Mouse (Mus musculus): ENCODE measurements around the gene Tmem229b. TPM values are rescaled to one million over a fixed set of nuclear protein-coding genes. Genes with fewer than 3 reads are reported as not detected.

Tmem229b gene
- total and polyA plus RNA-seq, 2 experiments from 2014 or later, result 63.2 to 214 TPM

DNA sequence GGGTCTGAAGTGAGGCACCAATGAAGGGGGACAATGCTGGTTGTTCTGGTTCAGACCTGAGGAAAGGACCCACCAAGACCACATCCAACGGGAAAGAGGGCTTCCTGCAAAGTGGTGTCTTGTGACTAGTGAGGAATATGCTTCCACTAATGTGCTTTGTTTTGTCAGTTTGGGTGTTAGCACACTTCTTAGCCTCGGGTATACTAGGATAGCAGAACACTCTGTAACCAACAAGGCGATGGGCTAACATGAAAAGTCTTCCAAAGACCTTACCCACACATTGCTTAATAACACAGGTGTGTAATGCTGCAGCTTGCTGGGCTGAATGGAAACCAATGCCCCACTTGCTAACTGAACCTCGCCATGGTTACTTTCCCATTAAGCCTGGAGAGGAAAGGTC, 51.0 kb downstream of the Tmem229b start:
- TF ChIP-seq CTCF (IDR thresholded peaks at IDR 0.05), result no peak
- 85% methylated on average over 4 of the region's 4 CpGs for WGBS

DNA sequence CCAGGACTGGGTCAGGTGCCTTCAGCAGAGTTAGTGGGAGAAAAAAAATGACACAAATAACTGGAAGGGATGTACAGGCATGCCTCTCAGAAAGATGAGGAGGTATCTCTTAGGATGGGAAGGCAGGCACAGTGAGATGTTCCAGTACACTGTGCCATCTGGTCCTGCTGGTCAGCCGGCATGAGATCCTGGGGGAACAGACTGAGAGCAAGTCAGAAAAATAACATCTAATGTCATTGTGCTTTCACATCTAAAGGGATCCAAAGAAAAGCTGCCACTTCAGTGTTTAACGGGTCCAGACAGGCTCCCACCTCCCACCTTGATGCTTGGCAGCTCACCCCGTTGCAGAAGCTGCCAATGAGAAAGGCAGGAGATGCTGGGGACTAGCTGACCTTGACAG, 54.9 kb downstream of the Tmem229b start:
- Histone ChIP-seq H3K9ac (replicated peaks; ENCODE audit: low read length, poor library complexity, severe bottlenecking) (no peak overlapping the region), H3K27me3 (ENCODE audit: insufficient read depth, low read length) (no peaks in the 10 kb centered on the region), H3K27ac (ENCODE audit: low read depth, low read length) (no peak overlapping the region), H3K9me3 (ENCODE audit: low read length) (0 out of 2 replicates have a peak, but pooled peaks cover 4% of the 10 kb centered on the region), H3K4me2 (ENCODE audit: low read depth, low read length, poor library complexity, severe bottlenecking) (no peak overlapping the region), H3K4me3 (ENCODE audit: low read depth, low read length) (no peak overlapping the region), H3K4me1 (ENCODE audit: insufficient read depth, low read length) (no peaks in the 10 kb centered on the region), H3K36me3 (ENCODE audit: insufficient read depth, low read length) (no peaks in the 10 kb centered on the region)
- TF ChIP-seq CTCF (IDR thresholded peaks at IDR 0.05), result no peak
- 45% methylated on average over 3 of the region's 3 CpGs for WGBS
- ATAC-seq (ENCODE audit: low FRiP score) (no peak; the same call in 1 of the 2 replicates), DNase-seq (ENCODE audit: low spot score) (peak; percentile 57)

More for the DNA sequence above, 51.0 kb downstream of the Tmem229b start:
- H3K4me3 ChIP-seq (ENCODE audit: low read depth, low read length), result no peak overlapping the region
- no peaks in the 10 kb centered on the region for H3K4me1 ChIP-seq (ENCODE audit: insufficient read depth, low read length)
- H3K27ac ChIP-seq (ENCODE audit: low read depth, low read length), result no peak overlapping the region
- no peak for ATAC-seq (ENCODE audit: low FRiP score)
- no peaks in the 10 kb centered on the region for H3K27me3 ChIP-seq (ENCODE audit: insufficient read depth, low read length)
- H3K9ac ChIP-seq (replicated peaks; ENCODE audit: low read length, poor library complexity, severe bottlenecking), result no peak overlapping the region
- H3K4me2 ChIP-seq (ENCODE audit: low read depth, low read length, poor library complexity, severe bottlenecking), result no peak overlapping the region
- no peak for DNase-seq (ENCODE audit: low spot score)
- H3K9me3 ChIP-seq (ENCODE audit: low read length), result 0 out of 2 replicates have a peak, but pooled peaks cover 4% of the 10 kb centered on the region
- H3K36me3 ChIP-seq (ENCODE audit: insufficient read depth, low read length), result peaks cover 11% of the 10 kb centered on the region

- Histone ChIP-seq H3K4me1 (ENCODE audit: insufficient read depth, low read length) (no peaks in the 10 kb centered on the region), H3K27ac (ENCODE audit: low read depth, low read length) (no peak overlapping the region), H3K27me3 (ENCODE audit: insufficient read depth, low read length) (no peaks in the 10 kb centered on the region), H3K36me3 (ENCODE audit: insufficient read depth, low read length) (no peaks in the 10 kb centered on the region), H3K9ac (replicated peaks; ENCODE audit: low read length, poor library complexity, severe bottlenecking) (no peak overlapping the region), H3K9me3 (ENCODE audit: low read length) (0 out of 2 replicates have a peak, but pooled peaks cover 4% of the 10 kb centered on the region), H3K4me2 (ENCODE audit: low read depth, low read length, poor library complexity, severe bottlenecking) (no peak overlapping the region), H3K4me3 (ENCODE audit: low read depth, low read length) (no peak overlapping the region)
- ATAC-seq (ENCODE audit: low FRiP score) (no peak), DNase-seq (ENCODE audit: low spot score) (peak; percentile 19)
- TF ChIP-seq CTCF (IDR thresholded peaks at IDR 0.05), result no peak
- 65% methylated on average over 11 of the region's 11 CpGs for WGBS
These were observed 55.4 kb downstream of the Tmem229b start for GRCm38 (mm10) chr12:78952053-78952452.

DNA sequence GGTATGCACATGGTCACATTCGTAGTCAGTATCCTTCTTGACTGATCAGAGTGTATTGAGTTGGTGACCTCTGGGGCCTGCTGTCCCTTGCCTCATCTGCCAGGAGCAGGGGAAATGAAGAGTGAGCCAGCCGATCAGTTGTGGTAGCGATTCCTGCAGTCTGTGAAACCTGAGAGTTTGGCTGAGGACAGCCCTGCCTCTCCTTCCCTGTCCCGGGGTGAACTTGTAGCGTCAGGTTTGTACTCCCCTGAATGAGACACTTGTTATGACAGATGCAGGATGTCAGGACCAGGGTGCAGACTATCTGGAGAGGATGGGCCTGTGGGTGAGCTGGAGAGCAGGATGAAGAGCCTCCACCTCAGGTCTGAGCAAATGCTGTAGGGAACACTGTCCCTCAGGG, 59.8 kb downstream of the Tmem229b start:
- whole genome bisulfite sequencing, result 80% methylated on average over 5 of the region's 5 CpGs
- Histone ChIP-seq H3K27me3 (ENCODE audit: insufficient read depth, low read length) (no peaks in the 10 kb centered on the region), H3K4me1 (ENCODE audit: insufficient read depth, low read length) (no peaks in the 10 kb centered on the region), H3K36me3 (ENCODE audit: insufficient read depth, low read length) (no peaks in the 10 kb centered on the region), H3K4me2 (ENCODE audit: low read depth, low read length, poor library complexity, severe bottlenecking) (no peak overlapping the region), H3K9me3 (ENCODE audit: low read length) (no peaks in the 10 kb centered on the region), H3K4me3 (ENCODE audit: low read depth, low read length) (no peak overlapping the region), H3K9ac (replicated peaks; ENCODE audit: low read length, poor library complexity, severe bottlenecking) (no peak overlapping the region), H3K27ac (ENCODE audit: low read depth, low read length) (no peak overlapping the region)
- no peak for DNase-seq (ENCODE audit: low spot score)
- ATAC-seq (ENCODE audit: low FRiP score), result no peak
- no peak for TF ChIP-seq CTCF (IDR thresholded peaks at IDR 0.05)

DNA sequence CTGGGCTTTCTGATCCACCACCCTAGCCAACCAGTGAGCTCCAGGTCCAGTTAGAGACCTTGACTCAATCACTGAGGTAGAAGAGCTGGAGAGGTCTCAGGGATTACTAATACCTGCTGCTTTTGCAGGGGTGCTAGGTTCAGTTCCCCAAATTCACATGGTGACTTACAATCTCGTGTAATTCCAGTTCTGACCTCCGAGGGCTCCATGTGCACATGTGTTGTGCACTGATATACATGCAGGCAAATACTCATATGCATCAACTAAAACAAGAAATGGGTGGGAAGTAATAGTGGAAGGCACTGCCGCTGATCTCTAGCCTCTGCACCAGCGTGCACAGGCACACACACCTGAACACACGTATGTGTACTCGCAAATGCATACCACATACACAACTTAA, 60.3 kb downstream of the Tmem229b start:
- Histone ChIP-seq H3K4me1 (ENCODE audit: insufficient read depth, low read length) (no peaks in the 10 kb centered on the region), H3K27me3 (ENCODE audit: insufficient read depth, low read length) (no peaks in the 10 kb centered on the region), H3K9me3 (ENCODE audit: low read length) (no peaks in the 10 kb centered on the region), H3K9ac (replicated peaks; ENCODE audit: low read length, poor library complexity, severe bottlenecking) (no peak overlapping the region), H3K4me2 (ENCODE audit: low read depth, low read length, poor library complexity, severe bottlenecking) (no peak overlapping the region), H3K36me3 (ENCODE audit: insufficient read depth, low read length) (no peaks in the 10 kb centered on the region), H3K4me3 (ENCODE audit: low read depth, low read length) (no peak overlapping the region), H3K27ac (ENCODE audit: low read depth, low read length) (no peak overlapping the region)
- DNase-seq (ENCODE audit: low spot score) (peak; percentile 44), ATAC-seq (ENCODE audit: low FRiP score) (no peak)
- WGBS, result 82% methylated on average over 6 of the region's 6 CpGs
- peak; percentile 59 for TF ChIP-seq CTCF (IDR thresholded peaks at IDR 0.05)

- Histone ChIP-seq H3K27me3 (ENCODE audit: insufficient read depth, low read length) (no peaks in the 10 kb centered on the region), H3K9me3 (ENCODE audit: low read length) (no peaks in the 10 kb centered on the region), H3K9ac (replicated peaks; ENCODE audit: low read length, poor library complexity, severe bottlenecking) (no peak overlapping the region), H3K4me1 (ENCODE audit: insufficient read depth, low read length) (no peaks in the 10 kb centered on the region), H3K27ac (ENCODE audit: low read depth, low read length) (no peak overlapping the region), H3K36me3 (ENCODE audit: insufficient read depth, low read length) (no peaks in the 10 kb centered on the region), H3K4me3 (ENCODE audit: low read depth, low read length) (no peak overlapping the region), H3K4me2 (ENCODE audit: low read depth, low read length, poor library complexity, severe bottlenecking) (no peak overlapping the region)
- TF ChIP-seq CTCF (IDR thresholded peaks at IDR 0.05), result no peak
- 77% methylated on average over 6 of the region's 6 CpGs for WGBS
- ATAC-seq (ENCODE audit: low FRiP score), result no peak
- no peak for DNase-seq (ENCODE audit: low spot score)
These were observed 64.5 kb downstream of the Tmem229b start for GRCm38 (mm10) chr12:78942931-78943330.

Measured in midbrain, postnatal 0 days (tissue).